Mouse (Mus musculus) liver, embryonic 15.5 days (tissue): Measurements from ENCODE around the gene Proca1. TPM values are rescaled to one million over a fixed set of nuclear protein-coding genes. Genes with fewer than 3 reads are reported as not detected.
A peak's percentile ranks its signal among the peaks of the same experiment; 100 is the strongest.

Source experiments
- ATAC-seq: fragments of 200-750 bp; cut with Nextera tagmentation; 2 replicates; pipeline ENCODE4 v1.8.0; 2017; ENCODE audit warnings: moderate number of reproducible peaks, mild to moderate bottlenecking, moderate library complexity; ENCODE audit not compliant: insufficient read depth
- H3K27ac ChIP-seq: fragments of 300-500 bp; sonication (generic); replicated peaks from 2 replicates; pipeline ENCODE4 v1.5.1; 2015; ENCODE audit warnings: mild to moderate bottlenecking, inconsistent platforms
- H3K27me3 ChIP-seq: fragments of 300-500 bp; sonication (generic); 2 replicates; pipeline ENCODE4 v1.6.1; 2015; ENCODE audit warnings: mild to moderate bottlenecking, inconsistent platforms
- H3K36me3 ChIP-seq: fragments of 300-500 bp; sonication (generic); replicated peaks from 2 replicates; pipeline ENCODE4 v1.6.1; 2015; ENCODE audit warnings: moderate library complexity, mild to moderate bottlenecking, inconsistent platforms
- H3K4me1 ChIP-seq: fragments of 300-500 bp; sonication (generic); replicated peaks from 2 replicates; pipeline ENCODE4 v1.6.1; 2015; ENCODE audit warnings: inconsistent platforms
- H3K4me2 ChIP-seq: fragments of 300-500 bp; sonication (generic); 2 replicates; pipeline ENCODE4 v1.6.1; 2015; ENCODE audit warnings: moderate library complexity, mild to moderate bottlenecking, inconsistent platforms
- H3K4me3 ChIP-seq: fragments of 300-500 bp; sonication (generic); replicated peaks from 2 replicates; pipeline ENCODE4 v1.5.1; 2015; ENCODE audit warnings: mild to moderate bottlenecking, inconsistent platforms
- H3K9ac ChIP-seq: fragments of 300-500 bp; sonication (generic); 2 replicates; pipeline ENCODE4 v1.6.1; 2015; ENCODE audit warnings: moderate library complexity, mild to moderate bottlenecking, inconsistent platforms
- H3K9me3 ChIP-seq: fragments of 300-500 bp; sonication (generic); replicated peaks from 2 replicates; pipeline ENCODE4 v1.6.1; 2016; ENCODE audit warnings: inconsistent platforms
- WGBS: fragments of 180-500 bp; shearing (Covaris S2); methylation state at CpG from one replicate; pipeline ENCODE4 v1.1.7; 2015; ENCODE audit warnings: mixed read lengths; ENCODE audit not compliant: insufficient replicate concordance; 5-methylcytosine and 5-hydroxymethylcytosine counted together
- polyA plus RNA-seq: library from polyadenylated mRNA; unstranded; fragments of >200 nt; fragmentation: Nextera tagmentation; extraction: Ambion mirVana; gene quantifications from 2 replicates; pipeline ENCODE4 v1.2.1, GENCODE M21; 2015

Gene Proca1
- 0.24 and 0.55 TPM in 2 replicates for polyA plus RNA-seq

- peak within 1 kb of the TSS; percentile 87 for H3K4me2 ChIP-seq
These were observed at the start of gene Proca1 for GRCm38 (mm10) chr11:78193113-78193512. Gene Proca1 (plus strand): TSS chr11:78193392.

GRCm38 (mm10) chr11:78143520-78143919, 49.7 kb upstream of the Proca1 start:
- 86% methylated on average over 2 of the region's 2 CpGs for WGBS
- Histone ChIP-seq H3K9ac (no peak overlapping the region), H3K4me1 (peaks cover 25% of the 10 kb centered on the region), H3K27ac (no peak overlapping the region), H3K4me2 (no peak overlapping the region), H3K9me3 (no peaks in the 10 kb centered on the region), H3K4me3 (no peak overlapping the region), H3K36me3 (peaks cover 23% of the 10 kb centered on the region; the same call in 1 of the 2 replicates), H3K27me3 (no peaks in the 10 kb centered on the region)
- no peak for ATAC-seq

More at GRCm38 (mm10) chr11:78193113-78193512, at the start of gene Proca1:
- no peaks in the 10 kb centered on the region for H3K36me3 ChIP-seq
- H3K27ac ChIP-seq: no peak within 1 kb of the TSS
- H3K9me3 ChIP-seq: no peaks in the 10 kb centered on the region
- H3K4me3 ChIP-seq: peak within 1 kb of the TSS; percentile 64
- no peak for ATAC-seq
- WGBS: 67% methylated on average over 1 of the region's 1 CpGs
- H3K4me1 ChIP-seq: peaks cover 36% of the 10 kb centered on the region
- H3K9ac ChIP-seq: no peak within 1 kb of the TSS
- peaks cover 53% of the 10 kb centered on the region for H3K27me3 ChIP-seq

GRCm38 (mm10) chr11:78146168-78146567, 47.0 kb upstream of the Proca1 start:
- Histone ChIP-seq H3K4me2 (no peak overlapping the region), H3K9ac (no peak overlapping the region), H3K36me3 (peaks cover 41% of the 10 kb centered on the region), H3K27me3 (no peaks in the 10 kb centered on the region), H3K27ac (no peak overlapping the region), H3K9me3 (no peaks in the 10 kb centered on the region), H3K4me3 (no peak overlapping the region), H3K4me1 (peaks cover 9% of the 10 kb centered on the region)
- WGBS: 79% methylated on average over 5 of the region's 5 CpGs
- ATAC-seq: no peak

- WGBS: 77% methylated on average over 6 of the region's 6 CpGs
- no peak overlapping the region for H3K9ac ChIP-seq
- 0 out of 2 replicates have a peak, but pooled peaks cover 1% of the 10 kb centered on the region for H3K4me1 ChIP-seq
- no peaks in the 10 kb centered on the region for H3K9me3 ChIP-seq
- no peak overlapping the region for H3K4me3 ChIP-seq
- H3K36me3 ChIP-seq: peaks cover 41% of the 10 kb centered on the region
- ATAC-seq: no peak
- H3K27me3 ChIP-seq: no peaks in the 10 kb centered on the region
- no peak overlapping the region for H3K27ac ChIP-seq
- no peak overlapping the region for H3K4me2 ChIP-seq
These were observed 46.3 kb upstream of the Proca1 start for GRCm38 (mm10) chr11:78146707-78147543.

DNA sequence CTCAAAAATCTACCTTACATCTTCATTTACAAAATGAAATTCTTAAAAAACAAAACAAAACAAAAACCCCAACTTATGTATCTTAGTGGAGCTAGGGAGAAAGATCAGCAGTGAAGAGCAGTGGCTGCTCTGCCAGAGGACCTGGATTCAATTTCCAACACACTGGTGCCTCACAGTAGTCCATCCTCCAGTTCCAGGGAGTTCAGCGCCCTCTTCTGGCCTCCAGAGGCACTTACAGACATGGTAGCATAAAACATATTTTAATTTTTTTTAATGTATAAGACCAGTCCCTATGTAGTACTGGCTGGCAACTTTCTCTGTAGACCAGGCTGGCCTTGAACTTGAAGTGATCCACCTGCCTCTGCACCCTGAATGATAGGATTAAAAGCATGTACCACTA, 42.0 kb upstream of the Proca1 start:
- 0 out of 2 replicates have a peak, but pooled peaks have one; percentile 34 for ATAC-seq
- H3K9me3 ChIP-seq: no peaks in the 10 kb centered on the region
- H3K36me3 ChIP-seq: peaks cover 55% of the 10 kb centered on the region
- 22% methylated on average over 1 of the region's 1 CpGs for WGBS
- no peak overlapping the region for H3K4me3 ChIP-seq
- no peak overlapping the region for H3K4me2 ChIP-seq
- no peaks in the 10 kb centered on the region for H3K4me1 ChIP-seq
- no peak overlapping the region for H3K9ac ChIP-seq
- no peaks in the 10 kb centered on the region for H3K27me3 ChIP-seq
- H3K27ac ChIP-seq: no peak overlapping the region

DNA sequence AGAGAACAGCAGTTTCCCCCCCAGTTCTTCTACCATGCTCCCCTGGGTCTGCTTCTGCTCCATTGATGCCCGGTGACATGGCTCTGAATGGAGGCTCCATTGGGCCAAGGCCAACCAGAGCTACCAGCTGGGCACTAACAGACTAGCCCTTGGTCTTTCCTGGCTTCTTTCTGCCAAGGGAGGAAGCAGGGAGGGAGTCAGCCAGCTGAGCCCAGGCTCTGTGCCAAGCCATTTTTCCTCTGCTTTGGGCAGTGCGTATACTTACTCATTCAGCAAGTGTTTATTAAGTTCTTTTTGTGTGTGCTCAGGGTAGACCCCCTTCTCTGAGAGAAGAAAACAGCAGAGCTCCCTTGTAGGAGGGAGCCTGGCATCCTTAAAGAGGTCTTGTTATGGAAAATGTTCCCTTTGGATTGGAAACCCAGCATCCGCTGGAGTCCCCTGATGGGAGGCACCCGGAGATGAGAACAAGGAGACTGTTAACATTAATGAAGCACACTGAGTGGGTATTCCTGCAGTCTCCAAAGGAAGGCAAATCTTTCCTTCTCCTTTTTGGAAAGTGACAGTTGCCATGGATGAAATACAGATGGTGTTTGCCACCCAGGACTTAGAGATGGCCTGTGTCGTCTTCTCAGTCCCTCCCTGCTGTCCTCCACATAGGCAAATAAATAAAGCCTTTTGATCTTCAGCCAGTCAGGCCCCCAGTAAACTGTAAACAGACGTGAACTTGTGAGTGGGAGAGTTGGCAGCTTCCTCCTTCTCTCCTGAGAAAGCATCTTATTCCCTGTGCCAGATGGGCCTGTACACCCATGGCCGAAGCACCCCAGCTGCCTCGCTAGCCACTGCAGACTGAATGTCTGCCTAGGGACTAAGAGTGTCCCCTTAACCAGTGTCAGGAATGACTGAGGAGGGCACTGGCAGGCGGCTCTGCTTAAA, 40.6 kb upstream of the Proca1 start:
- peaks cover 64% of the 10 kb centered on the region for H3K36me3 ChIP-seq
- no peaks in the 10 kb centered on the region for H3K27me3 ChIP-seq
- H3K27ac ChIP-seq: no peak overlapping the region
- no peaks in the 10 kb centered on the region for H3K9me3 ChIP-seq
- no peaks in the 10 kb centered on the region for H3K4me1 ChIP-seq
- no peak overlapping the region for H3K4me2 ChIP-seq
- no peak overlapping the region for H3K4me3 ChIP-seq
- no peak overlapping the region for H3K9ac ChIP-seq
- no peak for ATAC-seq
- 78% methylated on average over 9 of the region's 9 CpGs for WGBS

- 83% methylated on average over 13 of the region's 13 CpGs for WGBS
- Histone ChIP-seq H3K36me3 (peaks cover 76% of the 10 kb centered on the region), H3K27ac (no peak overlapping the region), H3K4me1 (peaks cover 5% of the 10 kb centered on the region), H3K4me3 (no peak overlapping the region), H3K27me3 (no peaks in the 10 kb centered on the region), H3K9ac (no peak overlapping the region), H3K9me3 (no peaks in the 10 kb centered on the region), H3K4me2 (no peak overlapping the region)
- no peak for ATAC-seq
These were observed 39.4 kb upstream of the Proca1 start for GRCm38 (mm10) chr11:78153778-78154177.

- Histone ChIP-seq H3K4me3 (no peak overlapping the region), H3K36me3 (peaks cover 80% of the 10 kb centered on the region), H3K4me1 (peaks cover 22% of the 10 kb centered on the region), H3K27ac (no peak overlapping the region), H3K27me3 (no peaks in the 10 kb centered on the region), H3K4me2 (no peak overlapping the region), H3K9ac (no peak overlapping the region), H3K9me3 (no peaks in the 10 kb centered on the region)
- 85% methylated on average over 5 of the region's 5 CpGs for WGBS
- no peak for ATAC-seq
These were observed 37.5 kb upstream of the Proca1 start for GRCm38 (mm10) chr11:78155674-78156073.

DNA sequence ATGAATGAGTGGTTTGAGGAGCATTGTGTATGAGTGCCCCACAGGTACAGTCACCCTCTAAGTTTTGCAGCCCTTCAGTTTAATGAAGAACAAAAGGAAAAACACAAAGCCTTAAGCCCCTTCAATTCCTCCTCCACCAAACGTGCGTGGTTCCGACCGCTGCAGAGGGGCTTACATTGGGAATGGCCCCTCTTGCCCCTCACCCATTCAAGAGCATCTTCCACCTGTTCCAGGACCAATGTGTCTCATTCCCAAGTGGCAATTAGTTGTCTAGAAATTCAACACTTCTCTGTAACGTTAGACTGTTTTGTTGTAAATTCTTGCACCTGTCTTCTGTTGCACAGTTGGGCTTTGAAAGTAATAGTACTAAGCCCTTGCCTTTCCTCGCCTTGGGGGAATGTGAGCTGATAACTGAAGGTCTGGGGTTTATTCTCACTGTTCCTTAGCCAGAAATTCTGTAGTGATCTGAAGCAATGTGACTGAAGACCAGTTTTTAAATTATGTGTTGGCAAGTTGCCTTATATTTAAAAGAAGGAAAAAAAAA, 37.0 kb upstream of the Proca1 start:
- no peak for ATAC-seq
- Histone ChIP-seq H3K27me3 (no peaks in the 10 kb centered on the region), H3K27ac (no peak overlapping the region), H3K9ac (no peak overlapping the region), H3K9me3 (no peaks in the 10 kb centered on the region), H3K4me3 (no peak overlapping the region), H3K36me3 (peaks cover 82% of the 10 kb centered on the region), H3K4me2 (no peak overlapping the region), H3K4me1 (peaks cover 28% of the 10 kb centered on the region)
- WGBS: 83% methylated on average over 6 of the region's 6 CpGs

DNA sequence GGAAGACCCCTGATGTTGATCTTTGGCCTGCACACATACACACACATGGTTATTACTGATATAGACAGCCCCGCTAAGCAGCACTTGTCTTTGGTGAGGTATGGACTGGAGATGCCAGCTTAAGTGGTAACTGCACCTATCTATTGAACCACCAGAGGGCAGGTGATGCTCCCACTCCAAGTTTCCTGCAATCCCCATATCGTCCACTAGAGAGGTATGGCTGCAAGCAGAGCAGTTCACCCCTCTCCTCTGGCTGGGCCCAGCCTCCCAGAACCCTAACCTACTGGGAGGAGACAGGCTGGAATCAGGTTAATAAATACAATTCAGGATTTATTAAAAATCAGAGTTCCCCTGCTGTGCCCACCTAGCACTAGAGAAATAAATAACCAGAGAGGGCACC, 34.1 kb upstream of the Proca1 start:
- Histone ChIP-seq H3K27me3 (no peaks in the 10 kb centered on the region), H3K36me3 (peaks cover 81% of the 10 kb centered on the region), H3K4me3 (no peak overlapping the region), H3K9ac (no peak overlapping the region), H3K4me2 (no peak overlapping the region), H3K9me3 (no peaks in the 10 kb centered on the region), H3K4me1 (peaks cover 57% of the 10 kb centered on the region), H3K27ac (peak overlapping the region; percentile 41; the same call in 1 of the 2 replicates)
- ATAC-seq: peak; percentile 66
- WGBS: 10% methylated on average over 2 of the region's 2 CpGs
